Mouse (Mus musculus): ENCODE measurements around the gene Pde1a. TPM values are rescaled to one million over a fixed set of nuclear protein-coding genes. Genes with fewer than 3 reads are reported as not detected.

The Pde1a gene
- polyA plus RNA-seq, 1 experiment from 2014 or later, result 0.77 TPM

DNA sequence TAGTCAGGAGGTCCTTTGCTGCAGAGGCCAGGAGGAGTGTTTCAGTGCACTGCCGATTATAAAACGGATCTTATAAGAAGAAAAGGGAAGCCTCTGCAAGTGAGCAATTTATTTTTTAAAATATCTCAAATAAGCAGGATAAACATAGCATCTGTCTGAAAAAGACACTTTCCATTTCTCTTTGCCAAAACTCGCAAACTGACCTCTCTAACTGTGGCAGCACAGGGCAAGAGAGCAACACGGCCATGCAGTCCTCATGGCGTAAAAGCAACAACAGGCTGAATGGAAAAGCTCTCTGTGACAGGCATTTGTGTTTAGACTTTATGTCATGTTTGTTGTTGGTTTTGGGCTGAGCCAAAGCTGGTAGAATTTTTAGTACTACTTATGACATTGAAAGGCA, 152.0 kb downstream of the Pde1a start:
- H3K36me3 ChIP-seq (replicated peaks), result no peaks in the 10 kb centered on the region
- 79% methylated on average over 5 of the region's 5 CpGs for WGBS
- no peaks in the 10 kb centered on the region for H3K27me3 ChIP-seq (replicated peaks; ENCODE audit: low read depth, poor library complexity, severe bottlenecking)
- no peaks in the 10 kb centered on the region for H3K4me1 ChIP-seq
- H3K27ac ChIP-seq (replicated peaks), result no peak overlapping the region
- H3K9me3 ChIP-seq, result no peaks in the 10 kb centered on the region
- no peak overlapping the region for H3K4me3 ChIP-seq
- DNase-seq (ENCODE audit: low spot score), result no peak

DNA sequence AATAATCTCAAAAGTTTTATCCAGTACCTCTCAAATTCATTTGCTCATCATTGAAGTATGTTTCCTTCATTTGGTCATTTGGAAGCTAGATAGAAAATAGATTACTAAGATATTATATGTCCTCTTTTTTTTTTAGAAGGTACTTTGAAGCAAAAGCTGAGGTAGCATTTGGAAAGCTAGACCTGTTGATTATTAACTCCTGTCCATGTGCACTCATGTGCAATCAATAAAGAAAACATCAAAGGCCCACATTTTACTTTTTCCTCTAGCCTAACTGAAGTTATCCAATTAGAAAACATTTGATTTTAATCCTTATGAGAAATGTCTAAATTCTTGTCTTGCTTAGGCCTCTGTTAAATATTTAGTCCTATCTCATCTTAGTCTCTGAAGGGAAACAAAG, 153.3 kb downstream of the Pde1a start:
- Histone ChIP-seq H3K4me1 (no peaks in the 10 kb centered on the region), H3K27me3 (replicated peaks; ENCODE audit: low read depth, poor library complexity, severe bottlenecking) (no peaks in the 10 kb centered on the region), H3K4me3 (no peak overlapping the region), H3K27ac (replicated peaks) (no peak overlapping the region), H3K9me3 (no peaks in the 10 kb centered on the region), H3K36me3 (replicated peaks) (no peaks in the 10 kb centered on the region)
- no peak for DNase-seq (ENCODE audit: low spot score)

DNA sequence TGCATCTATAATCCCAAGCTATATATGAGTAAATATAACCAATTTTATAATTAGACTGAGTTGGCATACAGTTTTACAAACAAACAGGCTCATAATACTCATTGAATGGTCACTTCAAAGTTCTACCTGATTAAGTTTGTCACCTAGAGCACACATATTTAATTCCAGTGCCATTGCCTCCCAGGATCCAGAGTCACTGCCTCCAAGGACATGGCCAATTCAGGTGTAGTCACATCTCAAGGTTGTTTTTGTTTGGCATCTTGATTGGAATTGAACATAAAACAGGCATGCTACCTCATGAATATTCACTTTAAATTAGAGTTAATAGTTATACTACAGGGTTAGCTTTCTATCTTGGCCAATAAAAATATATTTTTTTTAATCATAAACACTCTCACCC, 157.0 kb downstream of the Pde1a start:
- Histone ChIP-seq H3K27ac (replicated peaks) (no peak overlapping the region), H3K4me1 (no peaks in the 10 kb centered on the region), H3K36me3 (replicated peaks) (no peaks in the 10 kb centered on the region), H3K4me3 (no peak overlapping the region), H3K9me3 (no peaks in the 10 kb centered on the region), H3K27me3 (replicated peaks; ENCODE audit: low read depth, poor library complexity, severe bottlenecking) (no peaks in the 10 kb centered on the region)
- no peak for DNase-seq (ENCODE audit: low spot score)

DNA sequence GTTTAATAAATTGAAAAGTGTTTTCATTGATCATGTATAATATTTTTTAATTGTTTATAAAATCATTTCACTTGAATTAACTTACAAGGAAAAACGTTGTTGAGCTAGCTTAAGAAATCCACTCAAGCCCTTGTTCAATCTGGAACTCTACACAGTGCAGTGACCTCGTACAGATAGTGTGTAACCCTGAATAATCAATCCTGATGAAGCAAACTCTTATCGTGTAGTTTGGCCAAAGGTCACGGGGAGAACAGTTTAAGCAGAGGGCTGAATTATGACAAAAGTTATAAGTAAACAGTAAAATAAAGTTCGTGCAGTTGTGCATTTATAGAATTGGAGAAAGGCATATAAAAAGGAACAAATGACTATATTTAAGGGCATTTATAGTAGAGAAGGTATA, 159.7 kb downstream of the Pde1a start:
- no peaks in the 10 kb centered on the region for H3K9me3 ChIP-seq
- H3K4me1 ChIP-seq, result no peaks in the 10 kb centered on the region
- no peak for DNase-seq (ENCODE audit: low spot score)
- no peak overlapping the region for H3K4me3 ChIP-seq
- no peaks in the 10 kb centered on the region for H3K27me3 ChIP-seq (replicated peaks; ENCODE audit: low read depth, poor library complexity, severe bottlenecking)
- 79% methylated on average over 5 of the region's 5 CpGs for WGBS
- no peak overlapping the region for H3K27ac ChIP-seq (replicated peaks)
- no peaks in the 10 kb centered on the region for H3K36me3 ChIP-seq (replicated peaks)

DNA sequence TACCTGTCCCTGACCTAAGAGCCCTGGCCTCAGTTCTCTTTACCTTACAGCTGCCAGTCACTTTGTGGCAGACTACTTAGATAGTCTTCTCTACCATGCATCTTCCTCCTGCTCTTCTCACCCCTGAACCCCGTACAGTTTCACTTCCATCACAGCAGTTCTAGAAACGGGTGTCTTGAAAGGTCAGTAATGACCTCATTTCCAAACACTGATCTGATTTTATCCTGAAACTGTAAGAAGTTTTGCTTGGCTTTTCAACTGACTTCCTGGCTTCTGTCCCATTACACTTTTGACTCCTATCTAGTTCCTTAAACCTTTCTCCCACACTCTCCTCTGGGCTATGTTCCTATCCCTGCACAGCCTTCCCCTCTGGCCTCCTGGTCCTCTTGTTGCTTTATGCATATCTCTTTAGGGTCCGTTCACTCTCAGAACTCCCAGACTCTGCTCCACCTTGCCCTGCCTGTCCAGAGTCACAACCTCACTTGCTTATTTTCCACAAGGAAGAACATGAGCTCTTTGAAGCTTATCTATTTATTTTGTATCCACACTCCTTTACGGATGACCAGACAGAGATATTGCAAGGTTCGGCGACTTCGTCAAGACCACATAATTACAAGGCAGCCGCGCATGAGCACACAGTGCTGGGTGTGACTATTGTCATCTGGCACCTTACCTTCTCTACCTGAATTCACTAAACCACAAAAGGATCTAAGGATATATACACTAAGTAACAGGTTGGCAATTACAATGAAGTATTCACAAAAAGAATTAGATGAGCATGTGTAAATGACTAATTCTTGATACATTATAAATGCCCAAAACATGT, 162.4 kb downstream of the Pde1a start:
- no peaks in the 10 kb centered on the region for H3K4me1 ChIP-seq
- 79% methylated on average over 9 of the region's 9 CpGs for WGBS
- H3K27ac ChIP-seq (replicated peaks), result no peak overlapping the region
- no peak for DNase-seq (ENCODE audit: low spot score)
- no peaks in the 10 kb centered on the region for H3K36me3 ChIP-seq (replicated peaks)
- H3K9me3 ChIP-seq, result no peaks in the 10 kb centered on the region
- H3K27me3 ChIP-seq (replicated peaks; ENCODE audit: low read depth, poor library complexity, severe bottlenecking), result no peaks in the 10 kb centered on the region
- no peak overlapping the region for H3K4me3 ChIP-seq

DNA sequence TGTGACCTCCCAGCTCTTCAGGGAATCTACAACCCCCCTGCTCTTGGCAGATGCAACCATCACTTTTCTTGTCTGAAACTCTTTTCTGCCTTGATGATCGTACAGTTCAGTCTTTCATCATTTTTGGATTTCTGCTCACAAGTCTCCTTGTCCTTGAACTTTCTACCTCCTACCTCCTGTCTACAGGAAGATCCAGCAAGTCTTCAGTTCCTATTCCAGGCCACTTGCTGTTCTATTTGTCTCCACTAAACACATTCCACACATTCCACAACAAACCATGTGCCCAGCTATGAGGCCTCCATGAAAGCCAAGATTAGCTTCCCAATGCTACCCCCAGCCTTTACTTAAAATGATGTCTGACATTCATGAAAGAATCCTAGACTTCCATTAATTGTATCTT, 163.2 kb downstream of the Pde1a start:
- H3K9me3 ChIP-seq, result no peaks in the 10 kb centered on the region
- DNase-seq (ENCODE audit: low spot score), result no peak
- H3K27me3 ChIP-seq (replicated peaks; ENCODE audit: low read depth, poor library complexity, severe bottlenecking), result no peaks in the 10 kb centered on the region
- H3K27ac ChIP-seq (replicated peaks), result no peak overlapping the region
- 85% methylated on average over 1 of the region's 1 CpGs for WGBS
- H3K4me1 ChIP-seq, result no peaks in the 10 kb centered on the region
- no peaks in the 10 kb centered on the region for H3K36me3 ChIP-seq (replicated peaks)
- H3K4me3 ChIP-seq, result no peak overlapping the region

DNA sequence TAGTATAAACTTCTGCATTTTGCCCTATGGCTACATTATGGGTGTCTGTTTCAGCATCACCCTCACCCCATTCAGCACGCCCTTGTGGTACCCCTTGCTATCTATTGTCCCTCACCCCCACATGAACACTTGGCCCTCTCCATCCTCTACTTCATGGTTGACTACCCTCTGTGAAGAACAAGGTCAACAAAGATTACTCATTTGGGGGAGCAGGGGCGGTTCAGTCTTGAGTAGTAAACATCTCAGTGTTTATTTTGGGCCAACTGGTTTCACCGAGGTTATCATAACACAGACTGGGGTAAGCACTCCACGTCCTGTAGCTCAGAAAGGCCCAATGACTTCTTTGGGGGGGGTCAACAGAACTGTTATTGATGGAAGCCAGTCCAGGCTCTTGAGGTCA, 164.3 kb downstream of the Pde1a start:
- H3K27ac ChIP-seq (replicated peaks), result no peak overlapping the region
- H3K4me3 ChIP-seq, result no peak overlapping the region
- H3K36me3 ChIP-seq (replicated peaks), result no peaks in the 10 kb centered on the region
- H3K9me3 ChIP-seq, result no peaks in the 10 kb centered on the region
- H3K4me1 ChIP-seq, result no peaks in the 10 kb centered on the region
- WGBS, result 66% methylated on average over 4 of the region's 4 CpGs
- no peaks in the 10 kb centered on the region for H3K27me3 ChIP-seq (replicated peaks; ENCODE audit: low read depth, poor library complexity, severe bottlenecking)
- no peak for DNase-seq (ENCODE audit: low spot score)

DNA sequence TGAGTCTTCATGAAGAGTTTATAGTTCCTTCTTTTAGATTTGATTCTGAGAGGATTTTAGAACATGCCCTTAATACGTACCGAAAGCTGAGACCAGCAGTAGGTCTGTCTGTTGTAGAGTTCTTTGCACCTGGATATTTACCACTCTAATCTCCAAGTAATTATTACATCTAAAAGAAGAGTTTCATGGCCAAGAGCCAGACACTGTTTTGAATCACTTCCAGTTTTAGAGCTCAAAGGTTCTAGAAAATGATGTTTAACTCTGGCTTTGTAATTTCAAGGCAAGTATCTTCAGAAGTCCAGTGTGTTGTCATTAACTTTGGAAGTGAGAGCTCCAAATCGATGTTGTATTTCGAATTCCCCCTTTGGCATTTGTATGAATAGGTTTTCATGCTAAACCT, 167.8 kb downstream of the Pde1a start:
- no peak for DNase-seq (ENCODE audit: low spot score)
- Histone ChIP-seq H3K4me3 (no peak overlapping the region), H3K27ac (replicated peaks) (no peak overlapping the region), H3K27me3 (replicated peaks; ENCODE audit: low read depth, poor library complexity, severe bottlenecking) (no peaks in the 10 kb centered on the region), H3K4me1 (no peaks in the 10 kb centered on the region), H3K36me3 (replicated peaks) (no peaks in the 10 kb centered on the region), H3K9me3 (no peaks in the 10 kb centered on the region)
- 93% methylated on average over 4 of the region's 4 CpGs for WGBS

DNA sequence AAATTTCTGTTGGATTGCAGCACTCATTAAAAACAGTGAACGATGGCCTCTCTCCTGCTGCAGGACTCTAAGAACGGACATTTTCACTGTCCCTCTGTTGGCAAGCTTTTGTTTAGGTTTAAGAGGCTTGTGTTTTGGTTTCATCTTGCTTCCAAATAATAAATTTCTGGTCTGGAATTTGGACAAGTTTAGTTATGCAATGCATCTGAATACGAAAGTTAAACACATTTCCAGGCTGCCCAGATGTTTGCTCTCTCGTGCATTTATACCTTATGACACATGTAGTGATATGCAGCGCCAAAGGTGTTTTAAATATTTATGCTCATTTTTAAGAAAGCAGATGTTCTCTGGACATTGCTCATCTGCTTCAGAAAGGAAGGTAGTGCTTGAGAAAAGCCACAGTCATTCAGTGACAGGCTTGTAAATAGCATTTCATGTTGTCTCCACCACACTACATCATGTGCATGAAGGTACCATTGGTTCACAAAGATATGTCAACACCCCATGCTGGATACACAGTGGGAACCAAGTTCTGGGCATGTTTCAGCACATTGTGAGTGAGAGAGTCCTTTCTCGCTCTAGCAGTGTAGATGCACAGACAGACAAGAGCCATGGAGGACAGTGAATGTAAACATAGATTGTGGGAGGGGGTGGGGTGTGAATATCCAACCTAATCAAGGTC, 171.5 kb downstream of the Pde1a start:
- Histone ChIP-seq H3K4me1 (no peaks in the 10 kb centered on the region), H3K27me3 (replicated peaks; ENCODE audit: low read depth, poor library complexity, severe bottlenecking) (no peaks in the 10 kb centered on the region), H3K4me3 (no peak overlapping the region), H3K36me3 (replicated peaks) (no peaks in the 10 kb centered on the region), H3K9me3 (no peaks in the 10 kb centered on the region), H3K27ac (replicated peaks) (no peak overlapping the region)
- WGBS, result 89% methylated on average over 6 of the region's 6 CpGs
- DNase-seq (ENCODE audit: low spot score), result no peak

DNA sequence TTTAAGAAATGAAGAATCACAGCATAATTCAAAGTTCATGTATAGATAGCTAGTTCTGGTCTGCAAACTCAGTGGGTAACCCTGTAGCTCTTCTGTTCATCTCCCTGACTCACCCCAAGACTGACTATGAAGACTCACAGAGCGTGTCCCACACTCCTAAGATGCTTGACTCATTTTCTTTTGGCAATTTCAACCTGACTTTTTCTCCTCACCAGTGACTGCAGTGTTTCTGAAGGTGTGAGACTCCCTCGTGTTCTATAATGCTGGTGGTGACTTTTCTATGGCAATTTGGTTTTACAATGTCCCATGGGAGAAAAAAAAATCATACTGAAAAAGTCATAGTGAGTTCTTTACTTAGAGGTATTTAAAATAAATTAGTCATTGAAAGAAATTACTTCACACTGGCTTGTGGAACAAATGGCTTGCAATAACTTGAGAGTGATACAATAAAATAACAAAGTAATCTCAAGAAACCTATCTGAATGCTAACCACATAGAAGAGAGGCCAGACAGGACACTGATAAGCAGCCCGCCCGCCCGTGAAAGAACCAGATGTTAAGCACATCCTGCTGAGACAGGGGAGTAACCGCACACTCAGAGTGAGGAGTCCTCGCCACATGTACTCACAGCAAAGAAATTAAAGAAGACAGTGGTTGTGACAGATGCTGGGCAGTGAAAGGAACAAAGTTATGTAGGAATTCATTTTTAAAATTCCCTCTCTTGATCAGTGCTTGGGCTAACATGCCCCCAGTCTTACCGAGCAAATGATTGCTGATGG, 183.2 kb downstream of the Pde1a start:
- no peaks in the 10 kb centered on the region for H3K9me3 ChIP-seq
- DNase-seq (ENCODE audit: low spot score), result no peak
- no peaks in the 10 kb centered on the region for H3K4me1 ChIP-seq
- no peaks in the 10 kb centered on the region for H3K36me3 ChIP-seq (replicated peaks)
- H3K27ac ChIP-seq (replicated peaks), result no peak overlapping the region
- H3K27me3 ChIP-seq (replicated peaks; ENCODE audit: low read depth, poor library complexity, severe bottlenecking), result no peaks in the 10 kb centered on the region
- H3K4me3 ChIP-seq, result no peak overlapping the region
- 75% methylated on average over 8 of the region's 8 CpGs for WGBS

DNA sequence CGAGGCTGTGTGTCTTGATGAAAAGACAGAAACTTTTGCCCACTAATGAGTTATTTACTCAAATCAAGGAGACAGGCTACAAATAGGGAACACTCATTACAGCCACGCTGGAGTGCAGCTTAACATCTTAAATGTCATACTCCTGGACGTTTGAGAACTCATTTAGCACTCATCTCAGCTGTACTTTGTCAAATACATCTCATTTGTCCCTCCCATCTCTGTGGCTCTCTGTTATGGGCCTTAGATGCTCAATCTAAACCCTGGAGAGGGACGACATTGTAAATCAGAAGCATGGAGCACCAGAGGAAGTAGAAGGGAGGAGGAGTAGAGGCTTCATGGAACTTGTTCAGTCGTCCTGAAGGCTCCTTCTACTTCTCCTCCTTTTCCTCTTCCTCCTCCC, 194.6 kb downstream of the Pde1a start:
- H3K27me3 ChIP-seq (replicated peaks; ENCODE audit: low read depth, poor library complexity, severe bottlenecking), result no peaks in the 10 kb centered on the region
- WGBS, result 70% methylated on average over 5 of the region's 5 CpGs

DNA sequence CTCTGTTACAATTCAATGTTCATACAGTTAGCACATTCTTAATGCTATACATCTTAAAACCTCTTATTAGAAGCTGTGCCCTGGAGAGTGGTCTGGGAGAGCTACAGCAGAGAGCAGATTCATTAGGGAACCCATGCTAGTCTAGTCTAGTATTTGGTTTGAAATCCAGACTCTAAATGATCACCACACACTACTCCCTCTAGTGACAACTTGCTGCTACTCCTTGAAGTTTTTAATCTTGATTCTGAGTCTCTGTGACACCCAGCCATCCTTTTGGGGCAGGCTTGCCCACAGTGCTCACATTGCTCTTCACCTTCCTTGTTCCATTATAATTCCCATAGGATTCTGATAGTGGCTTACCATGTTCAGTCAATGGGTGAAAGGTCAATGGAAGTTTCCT, 206.9 kb downstream of the Pde1a start:
- H3K4me1 ChIP-seq, result no peaks in the 10 kb centered on the region

More for the DNA sequence above, 194.6 kb downstream of the Pde1a start:
- no peak overlapping the region for H3K4me3 ChIP-seq
- no peaks in the 10 kb centered on the region for H3K9me3 ChIP-seq
- H3K27ac ChIP-seq (replicated peaks), result no peak overlapping the region
- H3K36me3 ChIP-seq (replicated peaks), result no peaks in the 10 kb centered on the region
- no peak for DNase-seq (ENCODE audit: low spot score)
- no peaks in the 10 kb centered on the region for H3K4me1 ChIP-seq

DNA sequence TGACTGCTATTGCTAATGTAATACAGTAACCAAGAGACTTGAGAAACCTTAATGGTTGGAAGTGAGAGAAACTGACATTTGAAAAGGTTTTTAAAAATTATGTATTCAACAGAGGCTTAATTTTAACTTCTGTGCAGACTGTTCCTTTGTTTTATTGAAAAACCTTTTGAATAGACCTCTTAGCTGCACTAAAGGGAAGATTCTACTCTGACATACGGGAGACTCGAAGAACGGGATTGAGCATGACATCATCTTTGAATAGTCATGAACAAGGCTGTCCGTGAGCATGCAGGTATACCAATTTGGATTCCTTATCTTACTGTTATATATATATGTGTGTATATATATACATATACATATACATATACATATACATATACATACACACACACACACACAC, 207.9 kb downstream of the Pde1a start:
- WGBS, result 94% methylated on average over 4 of the region's 4 CpGs
- no peaks in the 10 kb centered on the region for H3K36me3 ChIP-seq (replicated peaks)

More for the DNA sequence above, 206.9 kb downstream of the Pde1a start:
- Histone ChIP-seq H3K27me3 (replicated peaks; ENCODE audit: low read depth, poor library complexity, severe bottlenecking) (no peaks in the 10 kb centered on the region), H3K4me3 (no peak overlapping the region), H3K36me3 (replicated peaks) (no peaks in the 10 kb centered on the region), H3K27ac (replicated peaks) (no peak overlapping the region), H3K9me3 (no peaks in the 10 kb centered on the region)
- no peak for DNase-seq (ENCODE audit: low spot score)

More for the DNA sequence above, 207.9 kb downstream of the Pde1a start:
- no peaks in the 10 kb centered on the region for H3K4me1 ChIP-seq
- H3K27ac ChIP-seq (replicated peaks), result no peak overlapping the region
- no peaks in the 10 kb centered on the region for H3K27me3 ChIP-seq (replicated peaks; ENCODE audit: low read depth, poor library complexity, severe bottlenecking)
- no peak for DNase-seq (ENCODE audit: low spot score)
- H3K4me3 ChIP-seq, result no peak overlapping the region
- no peaks in the 10 kb centered on the region for H3K9me3 ChIP-seq

Data from embryonic facial prominence, embryonic 10.5 days (tissue).